Mouse (Mus musculus) hematopoietic multipotent progenitor cell, adult 10-12 weeks (in vitro differentiated cells): Measurements from ENCODE around the gene Gm5565. TPM values are rescaled to one million over a fixed set of nuclear protein-coding genes. Genes with fewer than 3 reads are reported as not detected.

Experiments
- polyA plus RNA-seq: library from polyadenylated mRNA; stranded (reverse); fragments of >175 nt; gene quantifications from 2 replicates; pipeline ENCODE4 v1.2.3, GENCODE M21; 2012; ENCODE audit warnings: low replicate concordance

Gene Gm5565
- polyA plus RNA-seq = not detected in 2 replicates

DNA sequence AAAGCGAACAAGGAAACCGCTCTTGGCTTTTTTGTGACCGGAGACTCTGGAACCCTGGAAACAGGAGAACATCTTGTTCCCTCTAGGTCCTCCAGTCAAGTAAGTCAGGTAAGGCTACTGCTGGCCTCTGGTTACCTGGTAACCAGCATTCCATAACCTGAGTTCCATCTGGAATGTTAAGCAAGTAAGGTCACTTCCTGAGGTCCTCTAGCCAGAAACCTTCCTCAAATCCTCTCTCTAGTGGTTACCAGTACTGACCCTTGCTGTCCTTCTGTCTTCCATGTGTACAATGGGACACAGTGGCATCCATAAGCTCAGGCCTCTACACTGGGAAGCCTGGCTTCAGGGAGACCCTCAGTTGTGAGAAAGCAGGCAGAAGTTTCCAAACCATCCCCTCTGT lies at the start of gene Gm5565:
Gene Gm5565, minus strand, starts transcription at position 101 of the 400 bp plus-strand sequence.

DNA sequence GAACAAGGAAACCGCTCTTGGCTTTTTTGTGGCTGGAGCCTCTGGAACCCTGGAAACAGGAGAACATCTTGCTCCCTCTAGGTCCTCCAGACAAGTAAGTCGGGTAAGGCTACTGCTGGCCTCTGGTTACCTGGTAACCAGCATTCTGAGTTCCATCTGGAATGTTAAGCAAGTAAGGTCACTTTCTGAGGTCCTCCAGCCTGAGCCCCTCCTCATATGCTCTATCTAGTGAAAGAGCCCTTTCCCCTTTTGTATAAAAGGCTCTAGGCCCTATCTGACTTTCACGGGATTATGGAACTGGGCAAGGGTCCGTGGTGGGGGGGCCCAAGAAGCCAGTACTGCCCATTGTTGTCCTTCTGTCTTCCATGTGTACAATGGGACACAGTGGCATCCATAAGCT lies 24.9 kb upstream of the Gm5565 start, which contains the start of gene 1700001J03Rik:
Gene 1700001J03Rik, minus strand, starts transcription at position 101 of the 400 bp plus-strand sequence.

DNA sequence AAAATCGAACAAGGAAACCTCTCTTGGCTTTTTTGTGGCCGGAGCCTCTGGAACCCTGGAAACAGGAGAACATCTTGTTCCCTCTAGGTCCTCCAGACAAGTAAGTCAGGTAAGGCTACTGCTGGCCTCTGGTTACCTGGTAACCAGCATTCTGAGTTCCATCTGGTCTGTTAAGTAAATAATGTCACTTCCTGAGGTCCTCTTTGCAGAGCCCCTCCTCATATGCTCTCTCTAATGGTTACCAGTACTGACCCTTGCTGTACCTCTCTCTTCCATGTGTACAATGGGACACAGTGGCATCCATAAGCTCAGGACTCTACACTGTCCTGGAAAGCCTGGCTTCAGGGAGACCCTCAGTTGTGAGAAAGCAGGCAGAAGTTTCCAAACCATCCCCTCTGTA lies 10.3 kb upstream of the Gm5565 start, which contains the start of gene Gm6309:
Gene Gm6309, minus strand, starts transcription at position 101 of the 400 bp plus-strand sequence.

Other genes with a start within 250 kb of the Gm5565 start
- not detected in 2 replicates for gene Cyp3a25, start 150.9 kb downstream of the Gm5565 start, polyA plus RNA-seq
- gene Cyp3a59, start 81.3 kb downstream of the Gm5565 start, polyA plus RNA-seq = not detected in 2 replicates
- not detected in 2 replicates for gene Gm6309, start 10.2 kb upstream of the Gm5565 start, polyA plus RNA-seq
- gene 1700001J03Rik, start 24.8 kb upstream of the Gm5565 start, polyA plus RNA-seq = not detected in 2 replicates
- 9.5 and 26.0 TPM in 2 replicates for gene Rnf6, start 61.0 kb upstream of the Gm5565 start, polyA plus RNA-seq
- gene Cdk8, start 70.7 kb upstream of the Gm5565 start, polyA plus RNA-seq = 13.0 and 15.9 TPM in 2 replicates
- not detected in 2 replicates for gene Wasf3, start 224.4 kb upstream of the Gm5565 start, polyA plus RNA-seq